Mouse (Mus musculus): ENCODE data around the gene Gm17174. TPM values are rescaled to one million over a fixed set of nuclear protein-coding genes. Genes with fewer than 3 reads are reported as not detected.

The Gm17174 gene
- not detected for polyA plus RNA-seq (2017; shearing (Covaris generic))

DNA sequence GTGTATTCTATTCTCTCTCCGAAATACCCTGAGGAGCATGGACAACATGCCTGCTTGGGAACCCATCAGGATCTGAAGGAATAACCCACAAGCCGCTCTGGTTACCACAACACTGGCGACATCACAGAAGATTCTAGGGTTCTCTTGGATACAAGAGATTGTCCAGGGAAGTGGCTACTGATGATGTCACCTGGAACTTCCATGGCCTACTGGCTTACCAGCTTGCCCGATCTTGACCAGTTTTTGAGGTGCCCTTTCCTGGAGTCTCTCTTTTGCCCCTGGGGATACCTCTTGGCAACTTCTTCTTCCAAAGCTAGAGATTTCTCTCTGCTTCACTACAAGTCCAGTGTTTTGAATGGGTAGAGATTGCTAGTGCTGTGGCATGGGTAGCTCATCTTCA, at the start of gene Gm17174:
TSS of gene Gm17174 (minus strand) at position 101 of the 400 bp plus-strand sequence.

DNA sequence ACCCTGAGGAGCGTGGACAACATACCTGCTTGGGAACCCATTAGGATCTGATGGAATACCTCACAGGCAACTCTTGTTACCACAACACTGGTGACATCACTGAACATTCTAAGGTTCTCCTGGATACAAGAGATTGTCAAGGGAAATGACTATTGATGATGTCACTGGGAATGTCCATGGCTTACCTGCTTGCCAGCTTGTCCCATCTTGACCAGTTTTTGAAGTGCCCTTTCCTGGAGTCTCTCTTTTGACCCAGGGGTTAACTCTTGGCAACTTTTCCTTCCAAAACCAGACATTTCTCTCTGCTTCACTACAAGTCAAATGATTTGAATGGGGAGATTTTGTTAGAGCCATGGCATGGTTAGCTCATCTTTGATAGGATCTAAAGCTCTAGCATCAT, 43.6 kb upstream of the Gm17174 start, which contains the start of gene Gm4181:
TSS of gene Gm4181 (minus strand) at position 101 of the 400 bp plus-strand sequence.

DNA sequence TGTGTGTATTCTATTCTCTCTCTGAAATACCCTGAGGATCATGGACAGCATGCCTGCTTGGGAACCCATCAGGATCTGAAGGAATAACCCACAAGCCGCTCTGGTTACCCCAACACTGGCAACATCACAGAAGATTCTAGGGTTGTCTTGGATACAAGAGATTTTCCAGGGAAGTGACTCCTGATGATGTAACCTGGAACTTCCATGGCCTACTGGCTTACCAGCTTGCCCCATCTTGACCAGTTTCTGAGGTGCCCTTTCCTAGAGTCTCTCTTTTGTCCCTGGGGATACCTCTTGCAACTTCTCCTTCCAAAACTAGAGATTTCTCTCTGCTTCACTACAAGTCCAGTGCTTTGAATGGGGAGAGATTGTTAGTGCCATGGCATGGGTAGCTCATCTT, 19.3 kb upstream of the Gm17174 start, which contains the start of gene Gm17078:
TSS of gene Gm17078 (minus strand) at position 101 of the 400 bp plus-strand sequence.

DNA sequence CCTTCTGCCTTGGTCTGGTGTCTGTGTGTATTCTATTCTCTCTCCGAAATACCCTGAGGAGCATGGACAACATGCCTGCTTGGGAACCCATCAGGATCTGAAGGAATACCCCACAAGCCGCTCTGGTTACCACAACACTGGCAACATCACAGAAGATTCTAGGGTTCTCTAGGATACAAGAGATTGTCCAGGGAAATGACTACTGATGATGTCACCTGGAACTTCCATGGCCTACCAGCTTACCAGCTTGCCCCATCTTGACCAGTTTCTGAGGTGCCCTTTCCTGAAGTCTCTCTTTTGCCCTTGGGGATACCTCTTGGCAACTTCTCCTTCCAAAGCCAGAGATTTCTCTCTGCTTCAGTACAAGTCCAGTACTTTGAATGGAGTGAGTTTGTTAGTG, 18.0 kb downstream of the Gm17174 start, which contains the start of gene Gm17175:
TSS of gene Gm17175 (minus strand) at position 101 of the 400 bp plus-strand sequence.

DNA sequence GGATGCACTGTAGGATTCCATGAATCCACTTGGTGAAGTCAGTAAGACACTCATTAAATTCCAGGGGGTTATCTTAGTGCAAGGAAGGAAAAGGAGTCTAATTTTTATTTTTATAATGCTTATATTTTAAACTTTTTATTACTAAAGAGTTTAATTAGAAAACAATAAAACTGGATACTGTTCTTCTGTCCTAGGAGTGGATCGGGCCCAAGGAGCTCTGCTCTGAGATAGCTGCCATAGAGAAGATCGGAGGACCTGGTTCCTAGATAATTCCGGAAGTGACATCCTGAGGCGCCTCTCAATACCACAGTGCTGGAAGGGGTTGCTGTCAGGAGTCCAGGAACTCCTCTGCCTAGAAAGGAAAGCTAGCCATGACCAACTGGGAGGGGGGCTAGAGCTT, 39.4 kb downstream of the Gm17174 start, which contains the start of gene Gm5622:
TSS of gene Gm5622 (plus strand) at position 301 of the 400 bp plus-strand sequence.

Other genes starting within 250 kb of the Gm17174 start
- gene Gm7247, start 230.4 kb downstream of the Gm17174 start, polyA plus RNA-seq (2017; shearing (Covaris generic)) = not detected
- gene Vmn2r88, start 181.3 kb downstream of the Gm17174 start, polyA plus RNA-seq (2017; shearing (Covaris generic)) = not detected
- not detected for gene Vmn2r89, start 140.3 kb downstream of the Gm17174 start, polyA plus RNA-seq (2017; shearing (Covaris generic))
- gene Gm5622, start 39.3 kb downstream of the Gm17174 start, polyA plus RNA-seq (2017; shearing (Covaris generic)) = not detected
- not detected for gene Gm17175, start 18.1 kb downstream of the Gm17174 start, polyA plus RNA-seq (2017; shearing (Covaris generic))
- gene Gm17078, start 19.2 kb upstream of the Gm17174 start, polyA plus RNA-seq (2017; shearing (Covaris generic)) = not detected
- not detected for gene Gm4181, start 43.5 kb upstream of the Gm17174 start, polyA plus RNA-seq (2017; shearing (Covaris generic))
- not detected for gene Gm17079, start 103.3 kb upstream of the Gm17174 start, polyA plus RNA-seq (2017; shearing (Covaris generic))
- not detected for gene Gm5800, start 125.0 kb upstream of the Gm17174 start, polyA plus RNA-seq (2017; shearing (Covaris generic))
- gene Ang4, start 181.5 kb upstream of the Gm17174 start, polyA plus RNA-seq (2017; shearing (Covaris generic)) = not detected
- gene AY358078, start 207.9 kb upstream of the Gm17174 start, polyA plus RNA-seq (2017; shearing (Covaris generic)) = not detected